Mouse (Mus musculus): ENCODE data around the gene Acvr1c. TPM values are rescaled to one million over a fixed set of nuclear protein-coding genes. Genes with fewer than 3 reads are reported as not detected.
A peak's percentile ranks its signal among the peaks of the same experiment; 100 is the strongest.

The Acvr1c gene
- total RNA-seq (2021): 10 to 100 TPM; 36.1 to 36.2 TPM
- long read RNA-seq, experiment 1, full-length matches to known transcripts: 13 of 19 reads
- long read RNA-seq, experiment 1, partial matches to known transcripts: 2 of 19 reads
- long read RNA-seq, experiment 1, other reads (novel, unspliced or antisense): 4 of 19 reads
- long read RNA-seq, experiment 2, full-length matches to known transcripts: 5 of 9 reads
- long read RNA-seq, experiment 2, partial matches to known transcripts: 1 of 9 reads
- long read RNA-seq, experiment 2, other reads (novel, unspliced or antisense): 3 of 9 reads

- peak; percentile 88 for DNase-seq
Measured at GRCm38 (mm10) chr2:58357414-58358131, at the start of gene Acvr1c. Gene Acvr1c (minus strand): TSS chr2:58357895.

- no peak for DNase-seq
Measured at GRCm38 (mm10) chr2:58403481-58403880, 45.8 kb upstream of the Acvr1c start.

GRCm38 (mm10) chr2:58388601-58389000 lies 30.9 kb upstream of the Acvr1c start:
- DNase-seq: no peak

GRCm38 (mm10) chr2:58380020-58380419 lies 22.3 kb upstream of the Acvr1c start:
- no peak for DNase-seq

GRCm38 (mm10) chr2:58379475-58379874 lies 21.8 kb upstream of the Acvr1c start:
- DNase-seq: no peak

- no peak for DNase-seq
Measured at GRCm38 (mm10) chr2:58377417-58378130, 19.9 kb upstream of the Acvr1c start.

- DNase-seq: no peak
Measured at GRCm38 (mm10) chr2:58366196-58366595, 8.5 kb upstream of the Acvr1c start.

- no peak for DNase-seq
Measured at GRCm38 (mm10) chr2:58361361-58362046, 3.8 kb upstream of the Acvr1c start.

GRCm38 (mm10) chr2:58358132-58358460 lies 401 bp upstream of the Acvr1c start:
- DNase-seq: no peak

GRCm38 (mm10) chr2:58357068-58357413 lies 654 bp downstream of the Acvr1c start:
- peak; percentile 24 for DNase-seq

GRCm38 (mm10) chr2:58354389-58354788 lies 3.3 kb downstream of the Acvr1c start:
- peak; percentile 51 for DNase-seq

GRCm38 (mm10) chr2:58352846-58353245 lies 4.8 kb downstream of the Acvr1c start:
- peak; percentile 62 for DNase-seq

GRCm38 (mm10) chr2:58350657-58351056 lies 7.0 kb downstream of the Acvr1c start:
- DNase-seq: no peak

GRCm38 (mm10) chr2:58336730-58337129 lies 21.0 kb downstream of the Acvr1c start:
- DNase-seq: no peak

GRCm38 (mm10) chr2:58329589-58329988 lies 28.1 kb downstream of the Acvr1c start:
- no peak for DNase-seq

- DNase-seq: peak; percentile 51
Measured at GRCm38 (mm10) chr2:58324118-58324901, 33.4 kb downstream of the Acvr1c start.

GRCm38 (mm10) chr2:58323274-58323673 lies 34.4 kb downstream of the Acvr1c start:
- no peak for DNase-seq

- DNase-seq: no peak
Measured at GRCm38 (mm10) chr2:58316186-58316585, 41.5 kb downstream of the Acvr1c start.

- no peak for DNase-seq
Measured at GRCm38 (mm10) chr2:58309695-58310094, 48.0 kb downstream of the Acvr1c start.

- DNase-seq: no peak
Measured at GRCm38 (mm10) chr2:58304450-58304849, 53.2 kb downstream of the Acvr1c start.

- no peak for DNase-seq
Measured at GRCm38 (mm10) chr2:58289759-58290431, 67.8 kb downstream of the Acvr1c start.

Data from adrenal gland, postnatal 10 days (tissue).